Mouse (Mus musculus): ENCODE measurements around the gene Serpinh1.

DNA sequence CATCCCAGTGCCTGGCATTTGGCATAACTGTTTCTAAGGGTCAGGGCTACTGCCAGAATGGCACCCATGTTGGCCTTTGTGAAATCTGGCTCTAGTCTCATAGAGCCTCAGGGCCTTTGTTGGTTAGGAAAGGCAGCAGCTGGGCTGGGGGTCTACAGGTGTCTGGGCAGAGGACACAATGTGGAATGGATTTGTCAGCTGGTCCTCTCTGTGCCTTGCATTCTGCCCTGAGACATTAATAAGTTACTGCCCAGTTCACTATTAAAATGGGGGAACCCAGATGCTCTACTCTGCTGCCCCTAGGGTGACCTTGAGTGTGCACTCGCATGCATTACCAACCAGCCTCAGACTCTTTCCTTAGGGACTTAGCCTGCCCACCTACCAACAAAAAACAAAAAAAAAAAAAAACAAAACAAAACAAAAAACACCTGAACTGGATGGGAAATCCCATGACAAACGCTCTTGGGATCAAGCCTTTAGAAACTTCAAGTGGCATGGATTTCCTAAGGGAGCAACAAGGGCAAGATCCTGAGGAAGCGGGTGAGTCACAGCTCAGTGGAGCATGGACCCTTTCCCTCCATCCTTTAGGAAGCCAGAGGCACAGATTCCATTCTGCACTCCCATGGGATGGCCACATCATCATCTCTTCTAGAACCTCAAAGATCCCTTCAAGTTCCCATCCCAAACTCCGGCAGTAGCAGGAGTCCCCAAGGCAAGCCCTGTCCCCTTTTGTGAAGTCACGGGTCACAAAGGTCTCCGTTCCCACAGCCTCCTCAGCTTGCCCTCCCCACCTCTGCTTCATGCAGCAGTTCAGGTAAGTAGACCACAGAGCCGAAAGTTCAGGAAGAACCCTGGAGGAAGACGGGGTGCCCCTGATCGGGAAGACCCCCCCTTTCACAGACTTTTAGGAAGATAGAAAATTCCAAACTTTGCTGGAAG lies 3.0 kb downstream of the Serpinh1 start:
- TF ChIP-seq CTCF (IDR thresholded peaks at IDR 0.05; ENCODE audit: insufficient read depth, low read depth, low read length) (no peak), POLR2A (IDR thresholded peaks at IDR 0.05; ENCODE audit: insufficient read depth, low read depth, low read length) (no peak)
